Mouse (Mus musculus) urinary bladder, postnatal 14 days (tissue): ENCODE data around the gene Mical2.

Source experiments
- DNase-seq: peaks from one replicate; pipeline ENCODE4 v3.0.0; 2021; ENCODE audit warnings: low spot score

The Mical2 gene

GRCm38 (mm10) chr7:112275883-112276282 lies 50.2 kb downstream of the Mical2 start:
- no peak for DNase-seq

- DNase-seq, result peak; percentile 28
These were observed 51.2 kb downstream of the Mical2 start for GRCm38 (mm10) chr7:112276823-112277222.

- no peak for DNase-seq
These were observed 53.0 kb downstream of the Mical2 start for GRCm38 (mm10) chr7:112278648-112279047.

- DNase-seq, result no peak
These were observed 54.8 kb downstream of the Mical2 start for GRCm38 (mm10) chr7:112280474-112280873.

- no peak for DNase-seq
These were observed 58.1 kb downstream of the Mical2 start for GRCm38 (mm10) chr7:112283606-112284310.

- no peak for DNase-seq
These were observed 59.9 kb downstream of the Mical2 start for GRCm38 (mm10) chr7:112285573-112285972.

- DNase-seq, result no peak
These were observed 62.9 kb downstream of the Mical2 start for GRCm38 (mm10) chr7:112288352-112289107.

- DNase-seq, result no peak
These were observed 63.9 kb downstream of the Mical2 start for GRCm38 (mm10) chr7:112289514-112289913.

- peak; percentile 53 for DNase-seq
These were observed 64.3 kb downstream of the Mical2 start for GRCm38 (mm10) chr7:112289990-112290389.

GRCm38 (mm10) chr7:112293456-112294104 lies 67.9 kb downstream of the Mical2 start:
- no peak for DNase-seq

- no peak for DNase-seq
These were observed 70.0 kb downstream of the Mical2 start for GRCm38 (mm10) chr7:112295426-112296221.

GRCm38 (mm10) chr7:112298032-112298431 lies 72.4 kb downstream of the Mical2 start:
- peak; percentile 52 for DNase-seq

GRCm38 (mm10) chr7:112298871-112299422 lies 73.3 kb downstream of the Mical2 start:
- DNase-seq, result peak; percentile 53

- peak; percentile 66 for DNase-seq
These were observed 74.0 kb downstream of the Mical2 start for GRCm38 (mm10) chr7:112299521-112300096.

- no peak for DNase-seq
These were observed 74.5 kb downstream of the Mical2 start for GRCm38 (mm10) chr7:112300141-112300540.

GRCm38 (mm10) chr7:112301052-112301451 lies 75.4 kb downstream of the Mical2 start:
- DNase-seq, result no peak

GRCm38 (mm10) chr7:112304382-112304781 lies 78.7 kb downstream of the Mical2 start:
- DNase-seq, result no peak

GRCm38 (mm10) chr7:112309289-112310016 lies 83.8 kb downstream of the Mical2 start:
- no peak for DNase-seq

GRCm38 (mm10) chr7:112310017-112310360 lies 84.3 kb downstream of the Mical2 start:
- DNase-seq, result no peak

GRCm38 (mm10) chr7:112313211-112313610 lies 87.6 kb downstream of the Mical2 start:
- DNase-seq, result no peak

GRCm38 (mm10) chr7:112313670-112314069 lies 88.0 kb downstream of the Mical2 start:
- no peak for DNase-seq
